Mouse (Mus musculus): ENCODE measurements at regions not wholly inside any gene's neighbourhood (a gene's known extent, or its start where the extent isn't known, plus 50 kb on each side); places are given as distances from the start of the nearest gene placed in this dataset.

- TF ChIP-seq CTCF (IDR thresholded peaks at IDR 0.05; ENCODE audit: extremely low read depth, insufficient read length, insufficient replicate concordance, low read depth, low read length) (no peak), POLR2A (IDR thresholded peaks at IDR 0.05; ENCODE audit: low read depth, low read length) (no peak)
Measured at GRCm38 (mm10) chr17:84095829-84096228, 91.9 kb downstream of the Zfp36l2 start.

All from small intestine, adult 2 months (tissue).